ENCODE assay signal across 12 mouse cellular contexts in the genomic region with DNA sequence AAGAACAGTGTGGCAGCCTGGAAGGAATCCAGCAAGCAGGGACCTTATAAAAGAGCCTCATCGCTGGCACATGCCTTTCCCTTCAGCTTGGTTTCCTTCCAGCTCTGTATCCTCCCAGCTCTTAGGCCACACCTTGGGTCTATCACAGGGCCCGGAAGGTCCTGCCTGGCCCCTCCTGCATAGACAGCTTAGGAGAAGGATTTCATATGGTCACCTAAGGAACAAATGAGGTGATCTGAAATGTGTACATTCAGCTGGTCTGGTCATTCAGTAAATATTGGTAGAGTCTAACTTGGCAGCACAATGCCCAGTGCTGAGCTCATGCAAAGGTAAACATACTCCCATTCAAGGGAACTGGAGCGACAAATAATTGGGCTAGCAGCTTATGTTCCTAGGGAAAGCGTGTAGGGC. TPM values are rescaled to one million over a fixed set of nuclear protein-coding genes. Genes with fewer than 3 reads are reported as not detected.
DNase-seq lines count a peak whose midpoint lies in the region; ATAC-seq lines count a peak whose summit lies in the region.
"Had no signal": no experiment of that assay in that cellular context is flagged by ENCODE, and none has a peak within 500 bp of the region (broad histone marks: within the 10 kb centered on the region; RNA-seq: fewer than 3 reads in every experiment).

No protein-coding gene starts in this region.

- no peak for DNase-seq in hindbrain, embryonic 14.5 days (ENCODE audit: low spot score)
- no peak for DNase-seq in hindbrain, embryonic 11.5 days (ENCODE audit: low spot score)
- DNase-seq in neural tube, embryonic 10.5 days (ENCODE audit: extremely low spot score, low spot score) = no peak
- DNase-seq in lung, adult 18-20 months = peak; percentile 33 to 71
- DNase-seq in ovary, postnatal 14 days (ENCODE audit: low spot score) = no peak
- no peak for DNase-seq in right cerebral cortex, adult 18-20 months
- DNase-seq: kidney, adult 2 months had no signal

- H3K9ac ChIP-seq in hindbrain, embryonic 14.5 days = no peak overlapping the region
- H3K9ac ChIP-seq in hindbrain, embryonic 11.5 days (ENCODE audit: low read depth, low read length) = no peak overlapping the region
- no peak overlapping the region for H3K9ac ChIP-seq in neural tube, embryonic 15.5 days (replicated peaks)

- H3K36me3 ChIP-seq in hindbrain, embryonic 14.5 days (replicated peaks; ENCODE audit: control insufficient read depth, insufficient read depth) = no peaks in the 10 kb centered on the region
- no peaks in the 10 kb centered on the region for H3K36me3 ChIP-seq in hindbrain, embryonic 11.5 days (ENCODE audit: control insufficient read depth, insufficient read depth, low read length)
- H3K36me3 ChIP-seq in neural tube, embryonic 15.5 days = no peaks in the 10 kb centered on the region

- H3K4me1 ChIP-seq in hindbrain, embryonic 14.5 days (replicated peaks; ENCODE audit: control insufficient read depth, insufficient read depth, low read length) = peaks cover 26% of the 10 kb centered on the region
- no peaks in the 10 kb centered on the region for H3K4me1 ChIP-seq in hindbrain, embryonic 11.5 days (replicated peaks; ENCODE audit: control insufficient read depth, insufficient read depth, low read length)
- H3K4me1 ChIP-seq in neural tube, embryonic 15.5 days = peaks cover 34% of the 10 kb centered on the region

- no peaks in the 10 kb centered on the region for H3K27me3 ChIP-seq in hindbrain, embryonic 14.5 days (ENCODE audit: control insufficient read depth, insufficient read depth, low read length)
- no peaks in the 10 kb centered on the region for H3K27me3 ChIP-seq in hindbrain, embryonic 11.5 days (ENCODE audit: control insufficient read depth, insufficient read depth, low read length)
- H3K27me3 ChIP-seq in neural tube, embryonic 15.5 days (replicated peaks) = no peaks in the 10 kb centered on the region
- H3K27me3 ChIP-seq: megakaryocyte, embryonic 14.5 days had no signal

- no peak overlapping the region for H3K4me3 ChIP-seq in hindbrain, embryonic 14.5 days (replicated peaks; ENCODE audit: low read length)
- no peak overlapping the region for H3K4me3 ChIP-seq in hindbrain, embryonic 11.5 days (ENCODE audit: low read depth, low read length)
- no peak overlapping the region for H3K4me3 ChIP-seq in neural tube, embryonic 15.5 days (replicated peaks)
- H3K4me3 ChIP-seq: erythroblast, embryonic 14.5 days; megakaryocyte, embryonic 14.5 days had no signal

- H3K4me2 ChIP-seq in hindbrain, embryonic 14.5 days (replicated peaks) = no peak overlapping the region
- H3K4me2 ChIP-seq in hindbrain, embryonic 11.5 days (replicated peaks; ENCODE audit: low read depth, low read length) = no peak overlapping the region
- no peak overlapping the region for H3K4me2 ChIP-seq in neural tube, embryonic 15.5 days

- H3K9me3 ChIP-seq in hindbrain, embryonic 14.5 days (ENCODE audit: control insufficient read depth, low read length) = no peaks in the 10 kb centered on the region
- no peaks in the 10 kb centered on the region for H3K9me3 ChIP-seq in hindbrain, embryonic 11.5 days (ENCODE audit: control insufficient read depth, low read length)
- H3K9me3 ChIP-seq in neural tube, embryonic 15.5 days (replicated peaks) = no peaks in the 10 kb centered on the region
- H3K9me3 ChIP-seq: megakaryocyte, embryonic 14.5 days had no signal

- 72% methylated on average over 4 of the region's 4 CpGs for WGBS in hindbrain, embryonic 14.5 days
- 79% methylated on average over 4 of the region's 4 CpGs for WGBS in hindbrain, embryonic 11.5 days
- 63% methylated on average over 4 of the region's 4 CpGs for WGBS in neural tube, embryonic 15.5 days

- H3K27ac ChIP-seq in hindbrain, embryonic 14.5 days = no peak overlapping the region
- H3K27ac ChIP-seq in hindbrain, embryonic 11.5 days (ENCODE audit: low read depth, low read length) = no peak overlapping the region
- H3K27ac ChIP-seq in neural tube, embryonic 15.5 days (replicated peaks) = 0 out of 2 replicates have a peak overlapping the region, but pooled peaks have one; percentile 23

- ATAC-seq in hindbrain, embryonic 14.5 days (ENCODE audit: low FRiP score) = peak; percentile 32; the same call in 1 of the 2 replicates
- ATAC-seq in hindbrain, embryonic 11.5 days (ENCODE audit: low FRiP score) = no peak
- ATAC-seq in neural tube, embryonic 15.5 days (ENCODE audit: low FRiP score) = no peak
- no peak for ATAC-seq in megakaryocyte progenitor cell, adult 5-6 weeks (replicated peaks; ENCODE audit: poor library complexity)

RNA-seq across cellular contexts. Expression of a gene that starts 6.4 kb away (rescaled TPM):
- 19.9 and 23.2 TPM in 2 replicates for polyA plus RNA-seq in hindbrain, embryonic 14.5 days (2014; fragmentation: Nextera tagmentation; extraction: Ambion mirVana)
- polyA plus RNA-seq in hindbrain, embryonic 11.5 days (2014; fragmentation: Nextera tagmentation; extraction: Ambion mirVana) = 14.8 and 16.8 TPM in 2 replicates
- polyA plus RNA-seq in neural tube, embryonic 15.5 days (2015; fragmentation: Nextera tagmentation; extraction: Ambion mirVana) = 12.7 and 14.8 TPM in 2 replicates
- 7.0 and 9.2 TPM in 2 replicates for total RNA-seq in megakaryocyte progenitor cell, adult 5-6 weeks (2015)
- 12.3 and 12.5 TPM in 2 replicates for total RNA-seq in megakaryocyte progenitor cell, adult 5-6 weeks (2017)
- polyA plus RNA-seq: erythroblast, embryonic 14.5 days had no signal

RNA-seq across cellular contexts. Expression of a gene that starts 9.4 kb away (rescaled TPM):
- 0.13 and 0.17 TPM in 2 replicates for polyA plus RNA-seq in hindbrain, embryonic 14.5 days (2014; fragmentation: Nextera tagmentation; extraction: Ambion mirVana)
- 0.13 and 0.19 TPM in 2 replicates for polyA plus RNA-seq in hindbrain, embryonic 11.5 days (2014; fragmentation: Nextera tagmentation; extraction: Ambion mirVana)
- 0.08 and 0.15 TPM in 2 replicates for polyA plus RNA-seq in neural tube, embryonic 15.5 days (2015; fragmentation: Nextera tagmentation; extraction: Ambion mirVana)
- not detected in 2 replicates for total RNA-seq in megakaryocyte progenitor cell, adult 5-6 weeks (2015)
- not detected in 2 replicates for total RNA-seq in megakaryocyte progenitor cell, adult 5-6 weeks (2017)
- total RNA-seq: heart, adult 18-20 months had no signal
- polyA plus RNA-seq: erythroblast, embryonic 14.5 days; kidney, adult 2 months had no signal

RNA-seq across cellular contexts. Expression of a gene that starts 41.6 kb away (rescaled TPM):
- 78.7 and 85.7 TPM in 2 replicates for polyA plus RNA-seq in hindbrain, embryonic 14.5 days (2014; fragmentation: Nextera tagmentation; extraction: Ambion mirVana)
- polyA plus RNA-seq in hindbrain, embryonic 11.5 days (2014; fragmentation: Nextera tagmentation; extraction: Ambion mirVana) = 167 and 171 TPM in 2 replicates
- 96.3 and 118 TPM in 2 replicates for polyA plus RNA-seq in neural tube, embryonic 15.5 days (2015; fragmentation: Nextera tagmentation; extraction: Ambion mirVana)
- 155 and 183 TPM in 2 replicates for total RNA-seq in megakaryocyte progenitor cell, adult 5-6 weeks (2015)
- total RNA-seq in megakaryocyte progenitor cell, adult 5-6 weeks (2017) = 98.6 and 141 TPM in 2 replicates

Comparison
In these comparisons a context has a peak if more than half of its experiments do, and no peak if none do; other contexts are left out.
1. DNase-seq: peak in lung, adult 18-20 months (2 of 2); none in hindbrain, embryonic 14.5 days (single experiment), hindbrain, embryonic 11.5 days (single experiment), neural tube, embryonic 10.5 days (single experiment), ovary, postnatal 14 days (single experiment) and right cerebral cortex, adult 18-20 months (single experiment).